Mouse (Mus musculus) R1 (cell line): ENCODE results near the gene Fbxo44.

Experiments used
- DNase-seq: peaks from one replicate; pipeline ENCODE4 v3.0.0-alpha.2; 2018; ENCODE audit warnings: low read depth, low spot score

Fbxo44 gene

GRCm38 (mm10) chr4:148165551-148165950, 5.3 kb upstream of the Fbxo44 start:
- DNase-seq: no peak

GRCm38 (mm10) chr4:148164461-148164860, 4.2 kb upstream of the Fbxo44 start:
- no peak for DNase-seq

GRCm38 (mm10) chr4:148164002-148164439, 3.7 kb upstream of the Fbxo44 start:
- DNase-seq: peak; percentile 62

GRCm38 (mm10) chr4:148159544-148160435, 492 bp downstream of the Fbxo44 start:
- peak; percentile 99 for DNase-seq

- peak; percentile 66 for DNase-seq
Observed at GRCm38 (mm10) chr4:148158436-148159348, 1.6 kb downstream of the Fbxo44 start.

- peak; percentile 76 for DNase-seq
Observed at GRCm38 (mm10) chr4:148154982-148155381, 5.3 kb downstream of the Fbxo44 start.

- peak; percentile 93 for DNase-seq
Observed at GRCm38 (mm10) chr4:148154006-148154405, 6.3 kb downstream of the Fbxo44 start.

- DNase-seq: no peak
Observed at GRCm38 (mm10) chr4:148152547-148152946, 7.7 kb downstream of the Fbxo44 start.

GRCm38 (mm10) chr4:148151267-148152168, 8.8 kb downstream of the Fbxo44 start, which contains the start of gene Fbxo6:
TSS of gene Fbxo6 (minus strand) at chr4:148152140.
- DNase-seq: peak; percentile 96

- no peak for DNase-seq
Observed at GRCm38 (mm10) chr4:148150953-148151266, 9.4 kb downstream of the Fbxo44 start.

- DNase-seq: peak; percentile 58
Observed at GRCm38 (mm10) chr4:148150242-148150641, 10.0 kb downstream of the Fbxo44 start.

GRCm38 (mm10) chr4:148149540-148149939, 10.7 kb downstream of the Fbxo44 start:
- DNase-seq: peak; percentile 80

- DNase-seq: no peak
Observed at GRCm38 (mm10) chr4:148147714-148148113, 12.6 kb downstream of the Fbxo44 start.

- DNase-seq: no peak
Observed at GRCm38 (mm10) chr4:148143721-148144120, 16.6 kb downstream of the Fbxo44 start.

- peak; percentile 96 for DNase-seq
Observed at GRCm38 (mm10) chr4:148140098-148141011, 19.9 kb downstream of the Fbxo44 start.

GRCm38 (mm10) chr4:148139767-148140097, 20.6 kb downstream of the Fbxo44 start:
- no peak for DNase-seq

GRCm38 (mm10) chr4:148137503-148137902, 22.8 kb downstream of the Fbxo44 start:
- no peak for DNase-seq

- no peak for DNase-seq
Observed at GRCm38 (mm10) chr4:148134988-148135387, 25.3 kb downstream of the Fbxo44 start.

GRCm38 (mm10) chr4:148131497-148132081, 28.7 kb downstream of the Fbxo44 start:
- DNase-seq: peak; percentile 38
